In the genomic region with DNA sequence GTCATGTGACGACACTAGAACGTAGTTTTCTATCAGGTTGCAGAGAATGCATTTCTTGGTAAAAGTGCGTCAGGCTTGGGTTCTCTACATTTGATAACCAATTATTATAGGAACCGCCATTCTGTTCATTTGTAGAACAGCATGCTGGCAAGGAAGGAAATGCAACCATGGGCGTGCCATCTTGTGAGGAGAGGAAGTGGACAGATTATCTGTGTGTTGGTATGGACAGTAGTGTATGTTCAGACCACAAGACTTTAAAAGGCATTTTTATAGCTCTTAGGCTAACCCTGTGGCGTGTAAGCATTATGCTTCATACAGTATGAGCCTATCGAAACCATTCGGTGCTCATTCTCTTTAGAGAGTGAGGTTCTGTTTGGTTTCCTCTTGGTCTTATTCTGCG, we compare ENCODE assay signal across 11 mouse cellular contexts.
"Had no signal": no experiment of that assay in that cellular context is flagged by ENCODE, and none has a peak within 500 bp of the region (broad histone marks: within the 10 kb centered on the region; RNA-seq: fewer than 3 reads in every experiment).

No protein-coding gene starts in this region.

- DNase-seq: kidney, adult 18-20 months; kidney, postnatal 14 days; lung, adult 2 months; retina, postnatal 1 day; right cerebral cortex, postnatal 4 days; spleen, adult 18-20 months; thymus, adult 2 months; thymus, postnatal 25 days had no signal

- ATAC-seq: intestine, embryonic 15.5 days; lung, postnatal 0 days; midbrain, embryonic 15.5 days had no signal
